Mouse (Mus musculus): ENCODE measurements at regions not wholly inside any gene's neighbourhood (a gene's known extent, or its start where the extent isn't known, plus 50 kb on each side); places are given as distances from the start of the nearest gene placed in this dataset.

GRCm38 (mm10) chr1:125123861-125124260 is 311.7 kb downstream of the Actr3 start:
- no peak for DNase-seq

- DNase-seq, result no peak
Measured at GRCm38 (mm10) chr1:125100596-125100995, 334.9 kb downstream of the Actr3 start.

GRCm38 (mm10) chr1:125084906-125085305 is 350.6 kb downstream of the Actr3 start:
- DNase-seq, result no peak

DNA sequence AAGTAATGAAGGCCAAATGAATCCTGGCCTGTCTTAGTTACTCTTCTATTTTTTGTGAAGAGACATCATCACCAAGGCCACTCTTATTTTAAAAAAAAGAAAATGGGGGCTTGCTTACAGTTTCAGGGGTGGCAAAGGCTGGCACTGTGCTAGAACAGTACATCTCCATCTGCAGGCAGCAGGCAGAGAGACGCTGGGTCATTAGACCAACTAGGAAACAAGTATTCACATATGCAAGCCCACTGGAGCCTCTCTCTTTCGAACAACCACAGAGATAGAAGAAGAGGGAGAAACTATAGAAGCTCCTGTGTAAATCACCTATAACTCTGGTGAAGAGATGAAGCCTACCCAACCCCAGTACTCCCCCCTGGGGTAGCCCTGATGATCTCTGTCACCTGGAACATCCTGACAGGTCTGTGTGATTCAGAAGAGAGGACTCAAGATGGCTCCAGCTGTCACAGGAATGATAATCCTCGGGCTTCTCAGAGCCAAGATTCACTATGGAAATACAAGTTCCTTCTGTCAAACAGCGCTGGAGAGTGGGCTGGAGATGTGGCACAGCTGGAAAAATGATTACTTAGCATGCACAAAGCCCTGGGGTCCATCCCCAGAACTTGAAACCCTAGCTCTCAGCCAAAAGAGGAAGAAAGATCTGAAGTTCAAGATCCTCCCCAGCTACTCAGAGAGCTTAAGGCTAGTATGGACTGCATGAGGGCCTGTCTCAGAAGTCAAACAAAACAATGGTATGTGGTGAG is 395.8 kb downstream of the Actr3 start:
- DNase-seq, result no peak

- DNase-seq, result no peak
Measured at GRCm38 (mm10) chr1:125013301-125013700, 422.2 kb downstream of the Actr3 start.

GRCm38 (mm10) chr1:125011893-125012292 is 423.6 kb downstream of the Actr3 start:
- no peak for DNase-seq

DNA sequence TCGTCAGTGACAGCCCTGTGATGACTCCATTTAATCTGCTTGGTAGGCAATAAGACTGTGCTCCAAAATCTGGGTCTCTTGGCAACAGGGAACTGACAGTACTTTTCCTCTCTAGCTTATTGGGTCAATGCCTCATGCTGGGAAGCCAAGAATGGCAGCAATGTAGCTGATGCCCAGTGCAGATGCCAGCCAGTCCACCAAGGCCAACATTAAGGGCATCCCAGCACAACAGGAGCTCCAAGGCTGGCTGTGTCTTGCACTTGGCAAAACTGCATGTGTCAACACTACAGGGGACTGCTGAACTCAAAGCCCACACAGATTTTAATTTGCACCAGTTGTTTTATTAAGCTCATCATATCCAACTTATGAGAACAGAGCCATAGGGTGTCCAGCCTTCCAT is 437.9 kb downstream of the Actr3 start:
- peak; percentile 44 to 46 for DNase-seq

GRCm38 (mm10) chr1:124950849-124951248 is 484.7 kb downstream of the Actr3 start:
- DNase-seq, result no peak

- no peak for DNase-seq
Measured at GRCm38 (mm10) chr1:124904373-124904772, 531.2 kb downstream of the Actr3 start.

DNA sequence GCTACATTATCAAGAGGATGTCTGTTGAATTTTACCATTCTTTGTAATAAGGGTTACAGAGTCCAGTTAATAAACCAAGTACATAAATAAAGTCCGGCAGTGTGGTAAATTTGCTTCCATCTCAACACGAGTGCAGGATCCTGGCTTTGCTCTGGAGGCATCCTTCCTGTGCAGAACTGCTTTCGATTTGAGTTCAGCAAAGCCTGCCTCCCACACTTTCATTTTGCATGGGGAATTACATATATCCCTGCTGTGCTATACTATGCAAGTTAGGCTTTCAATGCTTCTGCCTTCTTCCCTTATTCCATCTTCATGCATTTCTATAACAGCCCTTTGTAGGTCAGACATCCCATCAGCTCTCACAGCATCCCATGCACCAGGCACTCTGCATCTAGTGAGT is 564.4 kb downstream of the Actr3 start:
- DNase-seq, result no peak

- no peak for DNase-seq
Measured at GRCm38 (mm10) chr1:124866248-124866647, 569.3 kb downstream of the Actr3 start.

DNA sequence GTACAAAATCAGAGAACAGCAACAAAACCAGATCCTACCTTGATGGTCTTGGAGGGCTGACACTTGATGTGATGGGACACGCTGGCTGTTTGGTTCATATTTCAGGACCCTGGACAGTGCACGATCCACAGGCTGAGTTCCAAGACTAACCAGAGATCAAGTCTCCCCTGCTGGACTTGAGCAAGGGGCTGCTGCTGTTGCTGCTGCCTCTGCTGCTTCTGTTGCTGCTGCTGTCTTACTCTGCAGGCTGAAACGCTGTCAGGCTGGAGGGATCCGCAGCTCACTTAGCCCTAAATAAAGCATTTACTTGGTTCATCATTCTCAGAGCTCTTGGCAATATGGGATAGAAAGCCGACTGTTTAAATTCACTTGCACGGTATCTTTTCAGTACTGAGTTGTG is 589.8 kb downstream of the Actr3 start:
- DNase-seq, result no peak

DNA sequence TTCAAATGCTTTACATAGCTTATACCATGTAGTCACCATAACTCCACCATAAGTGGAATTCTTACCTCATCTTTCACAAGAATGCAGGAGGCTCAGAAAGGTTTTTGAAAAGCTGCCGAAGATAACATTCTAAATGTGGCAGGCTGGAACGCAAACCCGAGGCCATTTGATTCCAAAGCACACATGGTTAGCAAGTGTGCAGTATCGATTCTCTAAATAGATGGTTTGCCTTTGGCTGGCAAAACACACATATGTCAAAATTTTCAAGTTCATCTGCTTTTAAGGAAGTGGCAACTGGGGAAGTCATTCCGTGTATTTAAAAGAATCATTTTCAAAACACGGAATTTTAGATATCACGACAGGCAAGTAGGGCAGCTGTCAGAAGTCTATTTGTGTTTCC is 609.8 kb downstream of the Actr3 start:
- no peak for DNase-seq

GRCm38 (mm10) chr1:124793026-124793425 is 642.5 kb downstream of the Actr3 start:
- DNase-seq, result no peak

DNA sequence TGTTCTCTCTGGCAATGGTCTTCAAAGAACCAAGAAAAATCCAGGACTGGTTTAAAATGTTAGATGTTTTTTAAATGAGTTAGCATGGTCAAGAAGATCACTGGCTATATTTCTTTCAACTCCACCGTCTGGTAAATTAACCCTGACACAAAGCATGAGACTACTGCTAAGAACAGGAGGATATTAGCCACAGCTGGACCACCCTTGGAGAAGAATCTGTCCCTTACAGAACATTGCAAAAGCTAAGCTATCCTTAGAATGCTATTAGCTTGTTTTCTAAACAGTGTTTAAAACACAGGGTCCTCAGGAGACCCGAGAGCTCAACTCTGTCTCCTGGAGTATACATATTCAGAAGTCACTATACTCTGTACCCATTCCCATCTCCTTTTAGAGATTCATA is 644.9 kb downstream of the Actr3 start:
- DNase-seq, result no peak

- DNase-seq, result peak in 1 of 2 experiments; percentile 5
Measured at GRCm38 (mm10) chr1:124790130-124790529, 645.4 kb downstream of the Actr3 start.

- no peak for DNase-seq
Measured at GRCm38 (mm10) chr1:124783066-124783465, 652.5 kb downstream of the Actr3 start.

DNA sequence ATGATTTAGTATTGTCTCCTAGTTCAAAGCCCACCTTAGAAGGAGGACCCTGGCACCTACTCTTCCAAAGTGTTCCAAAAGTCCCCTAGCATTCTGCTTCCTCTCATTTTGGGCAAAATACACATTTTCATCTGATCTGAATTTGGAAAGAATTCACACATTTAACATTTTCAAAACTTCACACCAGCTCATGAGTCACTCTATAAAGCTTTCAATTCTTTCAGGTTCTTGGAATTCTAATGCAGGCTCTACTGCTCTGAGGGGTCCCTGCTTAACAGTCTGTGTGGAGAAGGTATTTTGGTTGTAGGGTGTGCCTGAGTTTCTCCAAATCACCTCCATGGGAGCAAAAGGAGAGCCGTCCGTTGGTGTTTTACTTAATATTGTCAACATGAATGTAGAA is 657.8 kb downstream of the Actr3 start:
- DNase-seq, result no peak

DNA sequence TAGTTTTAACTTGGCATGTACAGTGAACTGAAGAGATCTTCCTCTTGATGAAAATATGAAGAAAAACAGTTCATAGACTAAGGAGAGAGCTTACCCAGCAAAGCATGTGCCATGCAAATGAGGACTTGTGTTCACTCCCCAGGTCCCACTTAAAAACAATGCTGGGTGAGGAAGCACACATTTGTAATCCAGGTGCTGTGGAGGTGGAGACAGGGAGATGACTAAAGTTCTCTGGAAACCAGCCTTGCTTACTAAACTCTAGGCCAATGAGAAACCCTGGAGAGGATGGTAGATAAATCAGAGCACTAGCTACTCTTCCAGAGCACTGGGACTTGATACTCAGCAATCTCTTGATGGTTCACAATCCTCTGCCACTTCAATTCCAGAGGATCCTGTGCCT is 678.8 kb downstream of the Actr3 start:
- DNase-seq, result no peak

- DNase-seq, result no peak
Measured at GRCm38 (mm10) chr1:124739777-124740176, 694.4 kb upstream of the Dpp10 start.

GRCm38 (mm10) chr1:124730364-124730763 is 685.0 kb upstream of the Dpp10 start:
- no peak for DNase-seq

- DNase-seq, result peak; percentile 49 to 50
Measured at GRCm38 (mm10) chr1:124718065-124718464, 672.7 kb upstream of the Dpp10 start.

GRCm38 (mm10) chr1:124706246-124706645 is 660.9 kb upstream of the Dpp10 start:
- DNase-seq, result no peak

DNA sequence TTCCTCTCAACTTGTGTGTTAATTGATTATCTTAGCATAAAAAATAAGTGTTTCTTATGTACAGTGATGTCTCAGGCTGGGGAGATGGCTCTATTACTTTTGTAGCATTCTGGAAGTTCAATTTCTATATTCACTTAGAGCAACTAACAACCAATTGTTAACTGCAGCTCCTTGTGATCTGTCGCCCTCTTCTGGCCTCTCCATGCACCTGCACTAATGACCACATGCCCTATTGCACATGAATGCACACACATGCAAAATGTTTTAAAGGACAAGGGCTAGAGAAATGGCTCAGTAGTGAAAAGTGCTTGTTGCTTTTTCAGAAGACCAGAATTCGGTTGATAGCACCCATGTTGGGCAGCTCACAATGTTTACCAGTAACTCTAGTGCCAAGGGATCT is 629.1 kb upstream of the Dpp10 start:
- DNase-seq, result no peak

- no peak for DNase-seq
Measured at GRCm38 (mm10) chr1:124652872-124653271, 607.5 kb upstream of the Dpp10 start.
